Mouse (Mus musculus): ENCODE measurements around the gene Ptprj.
"Not testable (repeated sequence)": the region's sequence is repeated elsewhere in the genome, so short reads cannot be mapped to it uniquely, and the experiment has no call there.

Gene Ptprj

GRCm38 (mm10) chr2:90577451-90578279 lies 2.8 kb downstream of the Ptprj start:
- DNase-seq (ENCODE audit: low spot score), result no peak

- no peak for DNase-seq (ENCODE audit: low spot score)
These were observed 3.5 kb downstream of the Ptprj start for GRCm38 (mm10) chr2:90576936-90577335.

GRCm38 (mm10) chr2:90576411-90576810 lies 4.0 kb downstream of the Ptprj start:
- DNase-seq (ENCODE audit: low spot score), result no peak

- no peak for DNase-seq (ENCODE audit: low spot score)
These were observed 4.7 kb downstream of the Ptprj start for GRCm38 (mm10) chr2:90575713-90576112.

GRCm38 (mm10) chr2:90575116-90575515 lies 5.3 kb downstream of the Ptprj start:
- DNase-seq (ENCODE audit: low spot score), result no peak

- no peak for DNase-seq (ENCODE audit: low spot score)
These were observed 5.9 kb downstream of the Ptprj start for GRCm38 (mm10) chr2:90574536-90574935.

- DNase-seq (ENCODE audit: low spot score), result no peak
These were observed 6.6 kb downstream of the Ptprj start for GRCm38 (mm10) chr2:90573640-90574526.

GRCm38 (mm10) chr2:90572126-90572525 lies 8.3 kb downstream of the Ptprj start:
- no peak for DNase-seq (ENCODE audit: low spot score)

- DNase-seq (ENCODE audit: low spot score), result not testable (repeated sequence)
These were observed 9.0 kb downstream of the Ptprj start for GRCm38 (mm10) chr2:90571399-90571798.

GRCm38 (mm10) chr2:90570871-90571270 lies 9.6 kb downstream of the Ptprj start:
- DNase-seq (ENCODE audit: low spot score), result no peak

GRCm38 (mm10) chr2:90570216-90570615 lies 10.2 kb downstream of the Ptprj start:
- no peak for DNase-seq (ENCODE audit: low spot score)

- DNase-seq (ENCODE audit: low spot score), result no peak
These were observed 11.4 kb downstream of the Ptprj start for GRCm38 (mm10) chr2:90568961-90569481.

- no peak for DNase-seq (ENCODE audit: low spot score)
These were observed 12.4 kb downstream of the Ptprj start for GRCm38 (mm10) chr2:90568091-90568490.

- no peak for DNase-seq (ENCODE audit: low spot score)
These were observed 13.5 kb downstream of the Ptprj start for GRCm38 (mm10) chr2:90566773-90567528.

GRCm38 (mm10) chr2:90566046-90566445 lies 14.4 kb downstream of the Ptprj start:
- no peak for DNase-seq (ENCODE audit: low spot score)

- DNase-seq (ENCODE audit: low spot score), result no peak
These were observed 15.1 kb downstream of the Ptprj start for GRCm38 (mm10) chr2:90565192-90565929.

GRCm38 (mm10) chr2:90564552-90564951 lies 15.9 kb downstream of the Ptprj start:
- no peak for DNase-seq (ENCODE audit: low spot score)

GRCm38 (mm10) chr2:90563171-90563570 lies 17.3 kb downstream of the Ptprj start:
- DNase-seq (ENCODE audit: low spot score), result no peak

- DNase-seq (ENCODE audit: low spot score), result no peak
These were observed 18.2 kb downstream of the Ptprj start for GRCm38 (mm10) chr2:90562126-90562670.

GRCm38 (mm10) chr2:90560197-90560843 lies 20.1 kb downstream of the Ptprj start:
- DNase-seq (ENCODE audit: low spot score), result no peak

Data from urinary bladder, postnatal 25 days (tissue).